Mouse (Mus musculus) neural tube, embryonic 14.5 days (tissue): ENCODE measurements around the gene Aurkc. TPM values are rescaled to one million over a fixed set of nuclear protein-coding genes. Genes with fewer than 3 reads are reported as not detected.
"Not testable (repeated sequence)": the region's sequence is repeated elsewhere in the genome, so short reads cannot be mapped to it uniquely, and the experiment has no call there.

Experiments
- ATAC-seq: fragments of 200-750 bp; cut with Nextera tagmentation; 2 replicates; pipeline ENCODE4 v1.8.0; 2017; ENCODE audit warnings: low read depth, mild to moderate bottlenecking, moderate TSS enrichment, moderate library complexity
- H3K27ac ChIP-seq: fragments of 300-500 bp; sonication (generic); 2 replicates; pipeline ENCODE4 v1.5.1; 2014; ENCODE audit warnings: low read depth, mild to moderate bottlenecking, control low read depth, low read length, moderate library complexity, mixed read lengths
- H3K27me3 ChIP-seq: fragments of 300-500 bp; sonication (generic); 2 replicates; pipeline ENCODE4 v1.6.1; 2014; ENCODE audit warnings: low read length; ENCODE audit not compliant: control insufficient read depth, insufficient read depth
- H3K36me3 ChIP-seq: fragments of 300-500 bp; sonication (generic); 2 replicates; pipeline ENCODE4 v1.6.1; 2014; ENCODE audit warnings: low read length, mixed read lengths; ENCODE audit not compliant: control insufficient read depth, insufficient read depth
- H3K4me1 ChIP-seq: fragments of 300-500 bp; sonication (generic); 2 replicates; pipeline ENCODE4 v1.6.1; 2014; ENCODE audit warnings: low read length; ENCODE audit not compliant: control insufficient read depth, insufficient read depth
- H3K4me2 ChIP-seq: fragments of 300-500 bp; sonication (generic); 2 replicates; pipeline ENCODE4 v1.6.1; 2014; ENCODE audit warnings: mild to moderate bottlenecking, low read depth, low read length, control low read depth
- H3K4me3 ChIP-seq: fragments of 300-500 bp; sonication (generic); 2 replicates; pipeline ENCODE4 v1.5.1; 2014; ENCODE audit warnings: low read depth, low read length, control low read depth, mixed read lengths
- H3K9ac ChIP-seq: fragments of 300-500 bp; sonication (generic); replicated peaks from 2 replicates; pipeline ENCODE4 v1.6.1; 2014; ENCODE audit warnings: low read depth, mild to moderate bottlenecking, control low read depth, low read length, mixed read lengths
- H3K9me3 ChIP-seq: fragments of 300-500 bp; sonication (generic); 2 replicates; pipeline ENCODE4 v1.6.1; 2016; ENCODE audit warnings: low read length; ENCODE audit not compliant: control insufficient read depth
- WGBS: fragments of 180-500 bp; shearing (Covaris S2); extraction: QIAGEN DNeasy Blood & Tissue Kit; methylation state at CpG from one replicate; pipeline ENCODE4 v1.1.7; 2014; 5-methylcytosine and 5-hydroxymethylcytosine counted together
- polyA plus RNA-seq: library from polyadenylated mRNA; unstranded; fragments of >200 nt; fragmentation: Nextera tagmentation; extraction: Ambion mirVana; gene quantifications from 2 replicates; pipeline ENCODE4 v1.2.1, GENCODE M21; 2014

The Aurkc gene
- polyA plus RNA-seq, result not detected in 2 replicates

- H3K27ac ChIP-seq, H3K36me3 ChIP-seq, H3K4me3 ChIP-seq, H3K9ac ChIP-seq, H3K4me2 ChIP-seq, ATAC-seq, H3K9me3 ChIP-seq, H3K27me3 ChIP-seq, H3K4me1 ChIP-seq: not testable (repeated sequence)
- WGBS, result 84% methylated on average over 11 of the region's 11 CpGs
Measured at GRCm38 (mm10) chr7:6995251-6995650, at the start of gene Aurkc. Gene Aurkc, plus strand, starts transcription at chr7:6995300.

- H3K4me3 ChIP-seq, H3K9me3 ChIP-seq, H3K27me3 ChIP-seq, ATAC-seq, H3K4me1 ChIP-seq, H3K4me2 ChIP-seq, H3K36me3 ChIP-seq, H3K27ac ChIP-seq, H3K9ac ChIP-seq: not testable (repeated sequence)
- 91% methylated on average over 17 of the region's 20 CpGs for WGBS
Measured at GRCm38 (mm10) chr7:6948061-6948460, 47.0 kb upstream of the Aurkc start.

- H3K9ac ChIP-seq, result no peak overlapping the region
- no peak overlapping the region for H3K27ac ChIP-seq
- WGBS, result 89% methylated on average over 4 of the region's 4 CpGs
- H3K36me3 ChIP-seq, result no peaks in the 10 kb centered on the region
- H3K9me3 ChIP-seq, result no peaks in the 10 kb centered on the region
- no peak overlapping the region for H3K4me2 ChIP-seq
- H3K4me3 ChIP-seq, result no peak overlapping the region
- H3K27me3 ChIP-seq, result no peaks in the 10 kb centered on the region
- ATAC-seq, result no peak
- H3K4me1 ChIP-seq, result no peaks in the 10 kb centered on the region
Measured at GRCm38 (mm10) chr7:6956576-6956975, 38.5 kb upstream of the Aurkc start.

- 96% methylated on average over 1 of the region's 1 CpGs for WGBS
- Histone ChIP-seq H3K27me3 (no peaks in the 10 kb centered on the region), H3K4me2 (no peak overlapping the region), H3K36me3 (no peaks in the 10 kb centered on the region), H3K4me3 (no peak overlapping the region), H3K9ac (no peak overlapping the region), H3K4me1 (no peaks in the 10 kb centered on the region), H3K9me3 (no peaks in the 10 kb centered on the region), H3K27ac (no peak overlapping the region)
- no peak for ATAC-seq
Measured at GRCm38 (mm10) chr7:6958574-6958973, 36.5 kb upstream of the Aurkc start.

- no peaks in the 10 kb centered on the region for H3K4me1 ChIP-seq
- no peak overlapping the region for H3K27ac ChIP-seq
- no peaks in the 10 kb centered on the region for H3K9me3 ChIP-seq
- WGBS, result 62% methylated on average over 1 of the region's 1 CpGs
- no peaks in the 10 kb centered on the region for H3K36me3 ChIP-seq
- H3K27me3 ChIP-seq, result no peaks in the 10 kb centered on the region
- H3K4me3 ChIP-seq, result no peak overlapping the region
- no peak overlapping the region for H3K9ac ChIP-seq
- H3K4me2 ChIP-seq, result no peak overlapping the region
- ATAC-seq, result no peak
Measured at GRCm38 (mm10) chr7:6973566-6973965, 21.5 kb upstream of the Aurkc start.

GRCm38 (mm10) chr7:6976890-6977289 is 18.2 kb upstream of the Aurkc start:
- no peak for ATAC-seq
- 93% methylated on average over 19 of the region's 19 CpGs for WGBS
- Histone ChIP-seq H3K27me3 (no peaks in the 10 kb centered on the region), H3K4me3 (no peak overlapping the region), H3K4me2 (no peak overlapping the region), H3K4me1 (no peaks in the 10 kb centered on the region), H3K9ac (no peak overlapping the region), H3K27ac (no peak overlapping the region), H3K9me3 (no peaks in the 10 kb centered on the region), H3K36me3 (no peaks in the 10 kb centered on the region)

- H3K4me3 ChIP-seq, ATAC-seq, H3K27ac ChIP-seq, H3K36me3 ChIP-seq, H3K4me2 ChIP-seq, H3K9ac ChIP-seq, H3K27me3 ChIP-seq, H3K4me1 ChIP-seq, H3K9me3 ChIP-seq: not testable (repeated sequence)
- WGBS, result 50% methylated on average over 3 of the region's 3 CpGs
Measured at GRCm38 (mm10) chr7:6998914-6999313, 3.8 kb downstream of the Aurkc start.

- not testable (repeated sequence) for ATAC-seq, H3K9me3 ChIP-seq, H3K27ac ChIP-seq, H3K9ac ChIP-seq, H3K36me3 ChIP-seq, H3K4me3 ChIP-seq, H3K4me1 ChIP-seq, H3K27me3 ChIP-seq, H3K4me2 ChIP-seq
- WGBS, result 77% methylated on average over 5 of the region's 5 CpGs
Measured at GRCm38 (mm10) chr7:7005441-7005840, 10.3 kb downstream of the Aurkc start.

GRCm38 (mm10) chr7:7027445-7027844 is 32.3 kb downstream of the Aurkc start:
- no peak overlapping the region for H3K4me3 ChIP-seq
- no peak overlapping the region for H3K27ac ChIP-seq
- no peak overlapping the region for H3K4me2 ChIP-seq
- H3K9ac ChIP-seq, result no peak overlapping the region
- H3K36me3 ChIP-seq, result no peaks in the 10 kb centered on the region
- no peaks in the 10 kb centered on the region for H3K4me1 ChIP-seq
- no peaks in the 10 kb centered on the region for H3K27me3 ChIP-seq
- H3K9me3 ChIP-seq, result 0 out of 2 replicates have a peak, but pooled peaks cover 4% of the 10 kb centered on the region
- no peak for ATAC-seq
